Mouse (Mus musculus) splenic B cell, adult 2 months (primary cell): ENCODE measurements around the gene Abhd8.
A peak's percentile ranks its signal among the peaks of the same experiment; 100 is the strongest.
"Not testable (repeated sequence)": the region's sequence is repeated elsewhere in the genome, so short reads cannot be mapped to it uniquely, and the experiment has no call there.

ENCODE experiments used
- DNase-seq: peaks from one replicate; pipeline ENCODE4 v3.0.0-alpha.2; 2011; ENCODE audit warnings: low read depth, low spot score
- H3K27me3 ChIP-seq: 2 replicates; pipeline ENCODE4 v1.6.1; 2012; ENCODE audit warnings: mild to moderate bottlenecking, low read length, moderate library complexity, mixed read lengths; ENCODE audit not compliant: control insufficient read depth, poor library complexity, insufficient read depth, severe bottlenecking
- H3K36me3 ChIP-seq: 2 replicates; pipeline ENCODE4 v1.6.1; 2012; ENCODE audit warnings: mild to moderate bottlenecking, low read length, moderate library complexity, mixed read lengths; ENCODE audit not compliant: control insufficient read depth, poor library complexity, insufficient read depth, severe bottlenecking

Gene Abhd8

GRCm38 (mm10) chr8:71457659-71458270, 5.7 kb downstream of the Abhd8 start:
- H3K36me3 ChIP-seq, result no peaks in the 10 kb centered on the region; the same call in none of the 2 replicates
- H3K27me3 ChIP-seq, result no peaks in the 10 kb centered on the region
- no peak for DNase-seq

- Histone ChIP-seq H3K27me3 (no peaks in the 10 kb centered on the region), H3K36me3 (no peaks in the 10 kb centered on the region; the same call in none of the 2 replicates)
- DNase-seq, result no peak
Measured at GRCm38 (mm10) chr8:71456906-71457305, 6.5 kb downstream of the Abhd8 start.

- DNase-seq, result no peak
- Histone ChIP-seq H3K27me3 (no peaks in the 10 kb centered on the region), H3K36me3 (no peaks in the 10 kb centered on the region; the same call in 1 of the 2 replicates)
Measured at GRCm38 (mm10) chr8:71454668-71455067, 8.8 kb downstream of the Abhd8 start.

- H3K36me3 ChIP-seq, result no peaks in the 10 kb centered on the region
- no peak for DNase-seq
Measured at GRCm38 (mm10) chr8:71452669-71453068, 10.8 kb downstream of the Abhd8 start.

GRCm38 (mm10) chr8:71451777-71452176, 11.7 kb downstream of the Abhd8 start:
- H3K27me3 ChIP-seq, result no peaks in the 10 kb centered on the region
- DNase-seq, result no peak
- no peaks in the 10 kb centered on the region for H3K36me3 ChIP-seq

More at GRCm38 (mm10) chr8:71452669-71453068, 10.8 kb downstream of the Abhd8 start:
- no peaks in the 10 kb centered on the region for H3K27me3 ChIP-seq

- Histone ChIP-seq H3K36me3 (no peaks in the 10 kb centered on the region), H3K27me3 (no peaks in the 10 kb centered on the region)
- no peak for DNase-seq
Measured at GRCm38 (mm10) chr8:71451337-71451736, 12.1 kb downstream of the Abhd8 start.

- Histone ChIP-seq H3K27me3 (no peaks in the 10 kb centered on the region; the same call in 1 of the 2 replicates), H3K36me3 (no peaks in the 10 kb centered on the region)
- DNase-seq, result no peak
Measured at GRCm38 (mm10) chr8:71445096-71445495, 18.4 kb downstream of the Abhd8 start.

GRCm38 (mm10) chr8:71441404-71441803, 22.1 kb downstream of the Abhd8 start:
- DNase-seq, result peak; percentile 83
- H3K36me3 ChIP-seq, result no peaks in the 10 kb centered on the region

GRCm38 (mm10) chr8:71437041-71437440, 26.4 kb downstream of the Abhd8 start:
- no peak for DNase-seq
- Histone ChIP-seq H3K36me3 (no peaks in the 10 kb centered on the region; the same call in 1 of the 2 replicates), H3K27me3 (no peaks in the 10 kb centered on the region)

More at GRCm38 (mm10) chr8:71441404-71441803, 22.1 kb downstream of the Abhd8 start:
- H3K27me3 ChIP-seq, result no peaks in the 10 kb centered on the region; the same call in 1 of the 2 replicates

GRCm38 (mm10) chr8:71432935-71433334, 30.5 kb downstream of the Abhd8 start:
- not testable (repeated sequence) for H3K36me3 ChIP-seq, DNase-seq, H3K27me3 ChIP-seq

GRCm38 (mm10) chr8:71422121-71422520, 41.3 kb downstream of the Abhd8 start:
- Histone ChIP-seq H3K27me3 (no peaks in the 10 kb centered on the region), H3K36me3 (no peaks in the 10 kb centered on the region)
- no peak for DNase-seq

- no peaks in the 10 kb centered on the region for H3K27me3 ChIP-seq
- no peak for DNase-seq
- H3K36me3 ChIP-seq, result no peaks in the 10 kb centered on the region
Measured at GRCm38 (mm10) chr8:71411535-71412273, 51.8 kb downstream of the Abhd8 start.

- Histone ChIP-seq H3K27me3 (no peaks in the 10 kb centered on the region), H3K36me3 (no peaks in the 10 kb centered on the region)
- DNase-seq, result no peak
Measured at GRCm38 (mm10) chr8:71408231-71408630, 55.2 kb downstream of the Abhd8 start.

GRCm38 (mm10) chr8:71407441-71407840, 56.0 kb downstream of the Abhd8 start:
- no peak for DNase-seq
- Histone ChIP-seq H3K36me3 (no peaks in the 10 kb centered on the region), H3K27me3 (no peaks in the 10 kb centered on the region)
